In genomic region chr5:31866071-31866470, GRCm38 (mm10) we compare ENCODE assay signal across 14 mouse cellular contexts.
"Had no signal": no experiment of that assay in that cellular context is flagged by ENCODE, and none has a peak within 500 bp of the region (broad histone marks: within the 10 kb centered on the region; RNA-seq: fewer than 3 reads in every experiment).

No protein-coding gene starts in this region.

- H3K4me3 ChIP-seq: kidney, embryonic 15.5 days; left cerebral cortex, adult 2 months; limb, embryonic 10.5 days; liver, embryonic 15.5 days; midbrain, embryonic 12.5 days; stomach, embryonic 15.5 days had no signal

- H3K4me2 ChIP-seq: kidney, embryonic 15.5 days; liver, embryonic 11.5 days; liver, embryonic 15.5 days; lung, embryonic 14.5 days; midbrain, embryonic 12.5 days; stomach, embryonic 15.5 days had no signal

- H3K9ac ChIP-seq: kidney, embryonic 15.5 days; liver, embryonic 15.5 days; lung, embryonic 14.5 days; midbrain, embryonic 12.5 days; stomach, embryonic 15.5 days had no signal

- H3K36me3 ChIP-seq: kidney, embryonic 15.5 days; limb, embryonic 10.5 days; liver, embryonic 15.5 days; midbrain, embryonic 12.5 days; stomach, embryonic 15.5 days had no signal

- H3K27ac ChIP-seq: kidney, embryonic 15.5 days; left cerebral cortex, adult 2 months; limb, embryonic 10.5 days; liver, embryonic 15.5 days; macrophage; midbrain, embryonic 12.5 days; stomach, embryonic 15.5 days had no signal

- H3K27me3 ChIP-seq: kidney, embryonic 15.5 days; liver, embryonic 15.5 days; midbrain, embryonic 12.5 days; stomach, embryonic 15.5 days had no signal

- ATAC-seq: midbrain, embryonic 16.5 days had no signal

- H3K4me1 ChIP-seq: midbrain, embryonic 12.5 days had no signal

- H3K9me3 ChIP-seq: kidney, embryonic 15.5 days; limb, embryonic 10.5 days; liver, embryonic 15.5 days; midbrain, embryonic 12.5 days; stomach, embryonic 15.5 days had no signal

- DNase-seq: kidney, adult 18-20 months; kidney, postnatal 25 days; lung, embryonic 14.5 days; lung, postnatal 14 days; thymus, postnatal 4 days had no signal
